Mouse (Mus musculus): ENCODE measurements around the gene Rnf135.
"Not testable (repeated sequence)": the region's sequence is repeated elsewhere in the genome, so short reads cannot be mapped to it uniquely, and the experiment has no call there.

Rnf135 gene

DNA sequence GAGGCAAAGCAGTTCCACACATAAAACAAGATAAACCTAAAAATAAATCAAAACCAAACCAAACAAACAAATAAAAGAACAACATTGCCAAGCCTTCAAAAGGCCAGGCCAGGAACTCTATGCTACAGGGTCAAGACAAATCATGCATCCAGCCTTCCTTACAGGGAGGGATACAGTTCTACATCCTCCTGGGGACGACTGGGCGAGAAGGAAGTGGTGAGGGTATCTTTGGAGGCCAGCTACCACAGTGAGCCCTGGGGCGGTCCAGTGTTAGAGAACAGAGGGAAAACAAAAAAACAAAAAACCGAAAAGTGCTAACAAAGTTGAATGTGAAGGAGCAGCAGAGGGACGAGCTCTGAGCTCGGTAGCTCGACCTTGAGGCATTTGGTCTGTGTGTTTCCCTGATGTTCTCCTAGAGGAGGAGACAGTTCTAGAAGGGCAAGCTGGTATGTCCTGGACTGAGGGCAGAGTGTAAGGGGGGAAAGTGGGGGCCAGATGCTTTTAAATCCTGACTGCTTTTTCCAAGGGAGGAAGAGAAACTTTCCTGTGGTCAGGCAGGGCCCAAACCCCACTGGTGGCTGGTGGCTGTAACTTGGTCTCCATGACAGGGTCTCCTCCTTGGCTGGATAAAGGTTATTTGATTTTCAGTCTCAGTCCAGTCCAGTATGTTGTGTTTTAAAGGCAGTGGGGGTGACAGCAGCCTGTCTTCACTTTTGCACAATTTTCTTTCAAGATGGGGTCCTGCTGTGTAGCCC, 20.1 kb upstream of the Rnf135 start:
- no peak for DNase-seq (ENCODE audit: low read depth, low spot score)

GRCm38 (mm10) chr11:80164224-80164623, 19.4 kb upstream of the Rnf135 start:
- DNase-seq (ENCODE audit: low read depth, low spot score) = no peak

DNA sequence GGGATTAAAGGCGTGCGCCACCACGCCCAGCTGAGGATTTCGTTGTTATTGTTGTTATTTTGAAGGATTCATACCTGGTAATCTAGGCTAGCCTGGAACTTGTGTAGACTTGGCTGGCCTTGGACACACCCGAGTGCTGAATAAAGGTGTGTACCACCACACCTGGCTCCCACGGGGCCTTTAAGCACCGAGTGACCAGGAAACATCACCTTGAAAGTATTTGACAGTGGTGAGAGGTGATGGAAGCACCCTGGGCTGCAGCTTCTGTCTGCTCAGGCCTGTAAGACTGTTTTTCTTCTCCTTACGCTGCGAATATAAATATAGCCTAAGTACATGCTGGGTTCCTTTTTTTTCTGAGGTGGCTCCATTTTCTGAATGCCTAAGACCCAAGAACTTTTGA, 15.5 kb upstream of the Rnf135 start:
- no peak for DNase-seq (ENCODE audit: low read depth, low spot score)

DNA sequence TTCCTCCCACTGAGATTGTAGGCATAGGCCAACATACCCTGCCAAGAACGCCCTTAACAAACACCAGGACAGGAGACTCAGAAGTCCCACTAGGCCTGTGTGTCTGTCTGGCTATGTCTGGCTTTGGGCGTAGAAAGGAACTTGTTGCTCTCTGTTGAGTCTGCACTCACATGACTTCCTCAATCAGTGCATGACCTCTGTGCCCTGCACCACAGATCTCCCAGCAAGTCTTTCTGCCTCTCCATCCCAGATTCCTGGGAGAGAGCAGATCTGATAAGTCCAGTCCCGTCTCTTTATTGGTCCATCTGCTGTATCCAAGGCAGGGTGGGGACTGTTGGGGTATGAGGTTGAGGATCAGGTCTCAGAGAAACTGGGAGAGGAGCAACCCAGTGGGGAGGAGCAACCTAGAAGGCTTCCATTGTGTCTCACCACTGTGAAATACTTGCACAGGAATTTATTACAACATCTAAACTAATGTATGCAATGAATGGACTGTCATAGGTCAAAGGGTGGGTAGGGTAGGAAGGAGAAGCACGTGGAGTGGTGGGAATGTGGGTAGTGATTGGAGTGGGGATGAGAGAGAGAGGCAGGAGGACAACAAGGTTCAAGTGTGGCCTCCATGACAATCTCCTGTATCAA, 14.9 kb upstream of the Rnf135 start:
- DNase-seq (ENCODE audit: low read depth, low spot score) = no peak

GRCm38 (mm10) chr11:80169629-80170028, 14.0 kb upstream of the Rnf135 start:
- no peak for DNase-seq (ENCODE audit: low read depth, low spot score)

DNA sequence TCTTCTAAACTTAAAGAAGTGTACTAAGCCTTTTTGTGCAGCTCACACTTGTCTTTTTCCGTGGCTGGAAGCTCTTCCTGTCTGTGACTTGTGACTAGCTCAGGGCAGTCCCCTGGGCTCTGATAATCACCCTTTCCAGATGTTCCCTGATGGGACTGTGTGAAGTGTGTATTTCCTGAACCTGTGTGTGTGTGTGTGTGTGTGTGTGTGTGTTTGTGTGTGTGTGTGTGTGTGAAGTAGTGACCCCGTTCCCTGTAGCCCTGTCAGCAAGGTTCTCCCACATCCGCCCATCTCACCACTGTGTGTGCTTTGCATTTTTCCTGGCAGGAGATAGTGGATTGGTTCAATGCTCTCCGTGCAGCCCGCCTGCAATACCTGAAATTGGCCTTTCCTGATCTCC, 13.3 kb upstream of the Rnf135 start:
- DNase-seq (ENCODE audit: low read depth, low spot score) = no peak

DNA sequence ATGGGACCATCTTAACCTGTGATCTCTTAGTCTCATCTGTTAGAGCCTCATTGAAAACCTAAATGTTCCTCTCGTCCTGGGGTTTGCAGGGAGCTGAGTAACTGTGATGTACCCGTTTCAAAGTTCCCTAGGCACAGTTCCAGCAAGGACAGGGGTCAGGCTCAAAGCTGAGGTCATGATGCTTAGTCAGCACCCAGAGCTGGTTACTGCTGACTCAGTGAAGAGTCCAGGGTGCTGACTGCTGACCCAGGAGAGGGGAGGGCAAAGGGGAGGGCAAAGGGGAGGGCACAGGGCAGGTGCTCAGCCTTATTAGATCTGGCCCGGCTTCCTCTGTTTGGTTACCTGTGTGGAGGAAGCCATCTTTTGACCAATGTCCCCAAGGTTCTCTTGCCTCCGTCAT, 11.8 kb upstream of the Rnf135 start:
- peak; percentile 49 for DNase-seq (ENCODE audit: low read depth, low spot score)

GRCm38 (mm10) chr11:80173963-80174670, 9.5 kb upstream of the Rnf135 start:
- no peak for DNase-seq (ENCODE audit: low read depth, low spot score)

GRCm38 (mm10) chr11:80176911-80177895, 6.4 kb upstream of the Rnf135 start:
- DNase-seq (ENCODE audit: low read depth, low spot score) = peak; percentile 45

- no peak for DNase-seq (ENCODE audit: low read depth, low spot score)
Measured at GRCm38 (mm10) chr11:80178316-80178715, 5.3 kb upstream of the Rnf135 start.

DNA sequence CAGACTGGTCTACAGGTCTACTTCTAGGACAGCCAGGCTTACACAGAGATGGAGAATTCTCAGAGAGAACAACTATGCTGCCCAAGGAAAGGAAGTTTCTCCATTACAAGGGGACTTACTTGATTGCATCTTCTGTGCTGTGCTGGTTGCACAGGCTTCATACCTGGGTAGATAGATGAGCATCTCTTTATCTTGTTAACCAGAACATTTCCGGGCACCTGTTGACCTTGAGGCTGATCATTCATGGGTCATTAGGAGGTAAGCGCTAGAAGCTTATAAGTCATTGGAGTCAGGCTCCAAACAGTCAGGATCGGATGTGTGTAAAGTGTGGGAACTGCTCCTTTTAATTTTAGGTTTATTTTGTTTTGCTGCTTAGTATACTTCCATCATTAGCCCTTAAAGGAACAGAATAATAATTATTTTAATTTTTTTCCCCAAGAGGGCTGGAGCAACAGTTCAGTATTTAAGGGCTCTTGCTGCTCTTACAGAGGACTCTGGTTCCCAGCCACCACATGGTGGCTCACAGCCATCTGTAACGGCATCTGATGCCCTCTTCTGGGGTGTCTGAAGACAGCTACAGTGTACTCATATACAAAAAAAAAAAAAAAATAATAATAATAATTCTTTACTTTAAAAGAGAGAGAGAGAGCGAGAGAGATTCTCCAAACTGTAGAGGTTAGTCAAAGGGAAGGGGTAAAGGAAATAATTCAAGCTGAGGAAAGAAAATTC, 2.5 kb upstream of the Rnf135 start:
- DNase-seq (ENCODE audit: low read depth, low spot score) = peak; percentile 52

- not testable (repeated sequence) for DNase-seq (ENCODE audit: low read depth, low spot score)
Measured at GRCm38 (mm10) chr11:80183054-80183704, 472 bp upstream of the Rnf135 start.

DNA sequence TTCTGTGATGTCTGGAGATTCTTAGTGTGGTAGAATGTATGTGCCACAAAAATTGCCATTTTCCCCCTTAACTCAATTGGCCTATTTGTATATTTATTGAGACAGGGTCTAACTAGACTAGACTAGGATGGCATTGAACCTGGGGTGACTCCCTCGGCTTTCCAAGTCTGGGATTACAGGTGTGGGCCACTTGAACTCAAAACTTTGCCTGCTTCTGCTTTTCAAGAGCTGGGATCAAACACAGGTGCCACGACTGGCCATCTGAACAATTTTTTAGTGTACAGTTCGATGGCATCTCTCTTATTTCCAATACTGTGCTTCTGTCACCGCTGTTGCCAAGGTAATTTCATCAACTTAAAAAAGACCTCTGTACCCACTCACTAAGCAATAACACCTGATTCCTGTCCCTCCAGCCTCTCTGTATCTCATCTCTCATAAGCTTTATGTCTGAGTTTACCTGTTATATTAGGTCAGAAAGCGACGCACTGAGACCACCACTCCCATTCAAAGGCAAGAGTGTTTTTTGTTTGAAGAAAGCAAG, 950 bp downstream of the Rnf135 start:
- DNase-seq (ENCODE audit: low read depth, low spot score) = no peak

DNA sequence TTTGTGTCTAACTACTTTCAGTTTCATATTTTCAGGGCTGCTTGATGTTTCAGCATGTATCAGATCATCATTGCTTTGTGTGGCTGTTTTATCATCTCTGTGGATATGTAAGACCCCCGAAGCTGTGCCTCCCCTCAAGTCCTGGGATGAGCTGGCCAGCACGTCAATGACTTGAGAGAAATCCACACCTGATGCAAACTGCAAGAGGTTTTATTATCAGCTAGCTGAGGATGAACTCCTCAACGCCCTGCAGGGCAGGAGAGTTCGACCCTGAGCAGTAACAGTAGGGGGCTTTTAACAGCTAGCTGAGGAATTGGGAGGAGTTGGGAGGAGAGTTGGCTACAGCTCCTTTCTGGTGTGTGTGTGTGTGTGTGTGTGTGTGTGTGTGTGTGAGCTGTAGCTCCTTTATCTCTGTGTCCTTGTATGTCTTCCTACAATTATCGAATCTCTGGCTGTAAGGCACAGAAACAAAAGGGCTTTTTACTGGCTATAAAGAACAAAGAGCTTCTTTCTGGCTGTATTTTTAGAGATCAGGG, 1.9 kb downstream of the Rnf135 start:
- DNase-seq (ENCODE audit: low read depth, low spot score) = not testable (repeated sequence)

DNA sequence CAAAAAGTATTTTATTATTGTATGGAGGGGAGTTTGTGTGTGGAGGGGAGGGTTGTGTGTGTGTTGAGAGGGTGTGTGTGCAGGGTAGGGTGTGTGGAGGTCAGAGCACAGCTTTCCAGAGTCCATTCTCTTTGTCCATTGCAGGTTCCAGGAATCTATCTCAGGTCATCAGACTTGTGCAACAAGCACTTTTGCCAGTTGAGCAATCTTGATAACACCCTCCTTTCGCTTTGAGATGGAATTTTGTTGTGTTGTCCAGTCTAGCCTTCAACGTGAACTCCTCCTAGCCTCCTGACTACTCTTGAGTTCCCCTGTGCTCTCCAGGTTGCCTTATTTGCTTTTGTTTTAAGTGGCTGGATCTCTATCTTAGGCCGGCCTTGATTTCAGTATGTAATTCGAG, 6.6 kb downstream of the Rnf135 start:
- no peak for DNase-seq (ENCODE audit: low read depth, low spot score)

- DNase-seq (ENCODE audit: low read depth, low spot score) = no peak
Measured at GRCm38 (mm10) chr11:80193827-80194226, 10.2 kb downstream of the Rnf135 start.

DNA sequence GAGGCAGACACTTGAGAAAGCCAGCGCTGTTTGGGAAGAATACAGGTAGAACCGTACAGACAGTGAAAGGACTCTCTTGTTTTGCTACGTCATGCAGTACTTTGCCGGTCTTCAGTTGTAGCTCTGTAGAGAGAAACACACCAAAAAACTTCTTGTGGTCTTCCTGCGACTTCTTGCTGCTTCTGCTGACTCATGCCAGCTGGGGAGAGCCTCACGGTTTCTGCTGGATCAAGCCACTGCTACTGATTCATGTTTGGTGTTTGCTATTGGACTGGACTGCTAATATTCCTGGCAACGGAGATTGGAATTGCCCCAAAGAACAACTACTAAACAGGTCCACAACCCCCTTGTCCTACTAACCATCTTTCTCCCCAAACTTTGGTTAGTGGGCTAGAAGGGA, 12.7 kb downstream of the Rnf135 start:
- no peak for DNase-seq (ENCODE audit: low read depth, low spot score)

DNA sequence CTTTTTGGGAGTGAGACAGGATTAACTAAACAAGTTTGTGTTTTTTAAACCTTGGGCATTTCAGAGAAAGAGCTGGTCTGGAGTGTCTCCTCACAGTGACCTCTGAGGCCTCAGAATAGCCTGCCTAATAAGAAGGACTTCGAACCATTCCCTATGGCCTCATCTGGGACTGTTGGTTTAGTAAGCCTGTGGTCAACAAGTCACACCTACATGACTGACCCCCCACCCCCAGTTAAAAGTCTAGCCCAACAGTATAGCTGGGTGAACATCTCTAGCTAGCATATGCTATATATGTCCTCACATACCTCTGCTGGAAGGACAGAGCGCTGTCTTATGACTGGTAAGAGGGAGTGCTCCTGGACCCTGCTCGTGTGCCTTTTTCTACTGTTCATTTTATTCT, 15.7 kb downstream of the Rnf135 start:
- DNase-seq (ENCODE audit: low read depth, low spot score) = no peak

GRCm38 (mm10) chr11:80199773-80200172, 16.1 kb downstream of the Rnf135 start:
- peak; percentile 46 for DNase-seq (ENCODE audit: low read depth, low spot score)

DNA sequence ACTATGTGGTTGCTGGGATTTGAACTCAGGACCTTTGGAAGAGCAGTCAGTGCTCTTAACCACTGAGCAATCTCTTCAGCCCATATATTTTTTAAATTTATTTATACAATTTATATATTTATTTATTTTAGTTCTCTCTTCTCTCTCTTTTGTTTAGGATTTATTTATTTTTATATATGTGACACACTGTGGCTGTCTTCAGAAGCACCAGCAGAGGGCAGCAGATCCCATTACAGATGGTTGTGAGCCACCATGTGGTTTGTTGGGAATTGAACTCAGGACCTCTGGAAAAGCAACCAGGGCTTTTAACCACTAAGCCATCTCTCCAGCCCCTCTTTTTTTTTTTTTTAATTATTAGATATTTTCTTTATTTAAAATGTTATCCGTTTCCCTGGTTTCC, 16.7 kb downstream of the Rnf135 start:
- DNase-seq (ENCODE audit: low read depth, low spot score) = peak; percentile 74

Measured in 3T3-L1 (cell line).